ENCODE assay signal across 23 mouse cellular contexts in the genomic region with DNA sequence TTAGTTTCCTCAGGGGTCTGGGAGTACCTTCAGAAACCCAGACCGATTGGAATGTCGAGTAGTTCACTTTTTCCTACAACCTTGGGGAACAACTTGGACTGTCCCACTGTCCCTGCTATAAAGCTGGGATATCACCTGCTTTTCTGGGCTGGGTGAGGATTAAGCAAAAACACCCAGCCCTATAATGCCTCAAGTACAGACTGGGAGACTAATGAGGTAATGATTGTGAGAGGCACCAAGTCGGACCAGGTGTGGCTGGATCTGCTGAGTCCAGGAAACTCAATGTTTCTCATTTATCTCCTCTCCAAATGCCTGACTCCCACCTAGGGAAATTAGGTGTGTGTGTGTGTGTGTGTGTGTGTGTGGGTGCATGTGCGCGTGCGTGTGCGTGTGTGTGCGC.
"Had no signal": no experiment of that assay in that cellular context is flagged by ENCODE, and none has a peak within 500 bp of the region (broad histone marks: within the 10 kb centered on the region; RNA-seq: fewer than 3 reads in every experiment).

No protein-coding gene starts in this region.

- H3K4me2 ChIP-seq: heart, embryonic 15.5 days; hindbrain, embryonic 13.5 days; hindbrain, embryonic 15.5 days; kidney, embryonic 15.5 days; limb, embryonic 13.5 days; limb, embryonic 15.5 days; liver, embryonic 12.5 days had no signal

- H3K4me3 ChIP-seq: heart, adult 2 months; heart, embryonic 15.5 days; hindbrain, embryonic 13.5 days; hindbrain, embryonic 15.5 days; kidney, embryonic 15.5 days; limb, embryonic 13.5 days; limb, embryonic 15.5 days; liver, embryonic 12.5 days had no signal

- H3K27me3 ChIP-seq: heart, embryonic 15.5 days; hindbrain, embryonic 15.5 days; kidney, embryonic 15.5 days; limb, embryonic 13.5 days; limb, embryonic 15.5 days had no signal

- H3K4me1 ChIP-seq: hindbrain, embryonic 13.5 days; hindbrain, embryonic 15.5 days; limb, embryonic 13.5 days; limb, embryonic 15.5 days; liver, embryonic 12.5 days had no signal

- H3K27ac ChIP-seq: heart, adult 2 months; heart, embryonic 15.5 days; hindbrain, embryonic 13.5 days; hindbrain, embryonic 15.5 days; hindbrain, postnatal 0 days; kidney, embryonic 15.5 days; kidney, postnatal 0 days; limb, embryonic 13.5 days; limb, embryonic 15.5 days; liver, embryonic 12.5 days; liver, embryonic 14.5 days had no signal

- H3K36me3 ChIP-seq: heart, embryonic 15.5 days; hindbrain, embryonic 13.5 days; hindbrain, embryonic 15.5 days; kidney, embryonic 15.5 days; limb, embryonic 13.5 days; limb, embryonic 15.5 days; liver, embryonic 12.5 days had no signal

- DNase-seq: gastrocnemius, postnatal 14 days; gastrocnemius, postnatal 36 days; heart, adult 11 months; heart, adult 2 months; heart, postnatal 10 days; kidney, adult 2 months; kidney, adult 9 months; kidney, postnatal 14 days; kidney, postnatal 36 days; layer of hippocampus, adult 9-11 months; layer of hippocampus, postnatal 36 days; left cerebral cortex, postnatal 4 days had no signal

- ATAC-seq: forebrain, embryonic 16.5 days; hindbrain, postnatal 0 days; liver, embryonic 12.5 days had no signal

- H3K9ac ChIP-seq: heart, embryonic 15.5 days; hindbrain, embryonic 13.5 days; hindbrain, embryonic 15.5 days; kidney, embryonic 15.5 days; limb, embryonic 13.5 days; limb, embryonic 15.5 days; liver, embryonic 12.5 days; liver, embryonic 14.5 days had no signal

- H3K9me3 ChIP-seq: heart, embryonic 15.5 days; hindbrain, embryonic 13.5 days; hindbrain, embryonic 15.5 days; kidney, embryonic 15.5 days; limb, embryonic 13.5 days; limb, embryonic 15.5 days; liver, embryonic 12.5 days had no signal
